Mouse (Mus musculus) Muller cell, postnatal 12 days (primary cell): ENCODE measurements around the gene Cpne8.
A peak's percentile ranks its signal among the peaks of the same experiment; 100 is the strongest.

Experiments used
- DNase-seq: peaks from one replicate; pipeline ENCODE4 v3.0.0-alpha.2; 2015; ENCODE audit errors: inconsistent ontology term

Gene Cpne8

DNA sequence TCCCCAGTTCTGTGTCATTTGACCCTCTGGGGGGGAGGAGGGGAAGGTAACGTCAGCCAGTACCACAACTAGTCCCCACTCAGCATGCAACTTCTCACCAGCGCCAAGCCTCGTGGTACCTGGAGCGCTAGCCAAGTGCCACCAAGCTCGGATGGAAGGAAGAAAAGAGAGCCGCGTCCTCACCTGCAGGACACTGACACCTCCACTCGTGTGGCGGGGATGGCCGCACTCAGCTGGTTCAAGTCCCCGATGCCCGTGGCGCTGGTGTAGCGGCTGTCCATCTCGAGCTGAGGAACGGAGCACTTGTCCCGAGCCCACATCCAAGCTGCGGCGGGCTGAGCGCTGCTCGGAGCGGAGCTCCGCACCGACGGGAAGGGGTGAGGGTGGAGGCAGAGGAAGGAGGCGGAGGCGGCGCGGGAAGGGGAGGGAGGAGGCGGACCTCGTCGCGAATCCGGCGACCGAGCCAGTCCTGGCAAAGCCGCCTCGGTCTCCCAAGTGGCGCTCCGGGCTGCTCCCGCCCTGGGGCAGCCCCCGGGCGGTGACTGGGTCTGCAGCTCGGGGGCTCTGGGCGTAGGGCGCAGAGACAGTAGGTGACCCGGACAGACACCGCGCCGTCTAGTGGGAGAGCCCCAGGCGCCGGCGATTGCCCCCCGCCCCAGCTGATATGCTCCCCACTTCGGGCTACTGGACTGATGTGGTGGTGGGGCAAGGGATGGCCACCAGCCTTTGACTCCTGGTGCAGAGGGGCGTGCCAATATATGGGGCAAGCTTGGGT is at the start of gene Cpne8:
Gene Cpne8, minus strand, starts transcription at position 448 of the 775 bp plus-strand sequence.
- DNase-seq = peak; percentile 90

DNA sequence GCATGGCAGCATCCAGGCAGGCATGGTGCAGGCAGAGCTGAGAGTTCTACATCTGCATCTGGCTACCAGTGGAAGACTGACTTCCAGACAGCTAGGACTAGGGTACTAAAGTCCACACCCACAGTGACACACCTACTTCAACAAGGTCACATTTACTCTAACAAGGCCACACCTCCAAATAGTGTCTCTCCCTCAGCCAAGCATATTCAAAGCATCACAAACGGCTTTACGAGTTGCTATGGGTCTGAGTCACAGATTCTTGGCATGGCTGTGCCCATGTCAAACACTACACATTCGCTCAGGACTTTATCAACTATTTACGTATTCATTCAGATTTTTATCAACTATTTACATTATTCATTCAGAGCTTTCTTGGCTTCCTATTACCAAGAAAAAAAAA is 38.5 kb upstream of the Cpne8 start:
- no peak for DNase-seq

DNA sequence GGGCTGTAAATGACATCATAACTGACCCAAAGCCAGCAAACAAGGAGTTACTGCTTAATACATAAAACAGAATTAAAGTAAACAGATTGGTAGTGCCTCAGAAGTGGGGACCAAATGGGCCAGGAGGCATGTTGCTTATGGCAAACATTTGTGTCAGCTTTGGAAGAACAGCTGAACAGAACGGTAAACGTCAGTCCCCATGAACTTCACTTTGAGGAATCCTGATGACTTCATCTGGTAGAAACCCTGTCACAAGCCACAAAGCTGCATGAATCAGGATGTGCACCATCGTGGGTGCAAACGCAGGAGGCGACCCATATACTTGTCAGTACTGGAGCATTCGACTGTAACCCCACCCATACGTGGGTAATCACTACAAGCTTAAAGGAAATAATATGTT is 30.1 kb upstream of the Cpne8 start:
- DNase-seq = no peak

DNA sequence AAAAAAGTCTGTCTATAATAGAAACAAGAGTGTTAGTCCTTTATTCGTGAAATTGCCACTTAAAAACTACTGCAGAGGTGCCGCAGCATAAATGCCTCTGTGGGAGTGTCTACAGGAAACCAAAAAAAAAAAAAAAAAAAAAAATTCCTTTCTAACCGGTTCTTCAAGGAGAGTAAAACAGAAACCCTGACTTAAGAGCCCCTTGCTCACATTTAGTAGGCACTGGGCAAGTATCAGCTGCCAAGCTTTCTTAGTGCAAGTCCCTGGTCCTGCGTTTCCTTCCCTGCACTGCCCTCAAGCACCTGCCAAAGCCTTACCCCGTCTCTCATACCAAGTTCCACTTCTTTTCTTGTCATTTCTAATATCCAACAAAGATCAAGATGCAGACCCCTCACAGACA is 25.1 kb upstream of the Cpne8 start:
- DNase-seq = no peak

DNA sequence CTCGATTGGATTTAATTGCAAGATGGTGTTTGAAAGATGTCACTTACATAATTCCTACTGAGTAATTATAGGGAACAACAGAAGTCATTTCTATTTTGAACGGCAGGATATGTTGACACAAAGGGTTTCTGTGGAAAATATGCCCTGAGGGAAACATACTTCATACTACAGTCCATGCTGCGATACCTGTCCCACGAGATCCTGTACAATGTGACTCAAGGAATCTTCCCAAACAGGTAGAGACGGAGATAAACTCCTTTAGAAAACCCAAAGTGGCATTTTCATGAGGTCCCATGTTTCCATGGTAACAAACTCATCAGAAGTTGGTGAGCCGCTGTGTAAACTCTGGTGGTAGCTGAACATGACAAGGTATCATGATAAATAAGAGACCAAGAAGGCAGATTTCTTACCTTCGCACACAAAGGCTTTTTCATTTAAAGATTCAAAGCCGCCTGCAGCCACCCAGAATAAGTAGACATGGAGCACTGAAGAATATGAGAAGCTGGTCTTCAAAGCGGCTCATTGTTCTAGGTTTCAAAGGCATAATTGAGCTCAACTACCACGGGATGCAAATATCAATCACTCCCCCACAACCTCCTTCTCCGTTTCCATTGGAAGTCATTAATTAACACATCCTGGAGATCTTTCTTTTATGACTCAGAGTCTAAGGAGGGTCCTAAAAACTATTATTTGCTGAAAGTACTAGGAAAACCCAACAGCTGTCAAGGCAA is 24.4 kb upstream of the Cpne8 start:
- DNase-seq = no peak

DNA sequence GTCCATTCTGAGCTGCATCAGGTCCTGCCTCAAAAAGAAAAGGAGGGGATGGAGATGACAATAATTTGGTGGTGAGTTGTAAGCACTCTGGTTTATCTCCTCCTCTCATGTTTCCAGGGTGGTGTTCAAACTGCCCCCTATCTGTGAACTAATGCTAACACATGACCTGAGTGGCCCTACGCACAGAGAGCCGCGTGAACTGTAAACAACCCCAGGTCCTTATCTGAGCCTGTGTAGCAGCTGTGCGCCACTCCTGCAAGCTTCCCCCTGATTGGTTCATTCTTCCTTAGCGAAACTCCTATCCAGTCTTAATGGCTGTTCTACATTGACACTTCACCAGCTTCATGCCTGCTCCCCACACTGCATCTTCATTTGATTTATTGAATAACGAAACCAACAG is 7.5 kb upstream of the Cpne8 start:
- DNase-seq = no peak

DNA sequence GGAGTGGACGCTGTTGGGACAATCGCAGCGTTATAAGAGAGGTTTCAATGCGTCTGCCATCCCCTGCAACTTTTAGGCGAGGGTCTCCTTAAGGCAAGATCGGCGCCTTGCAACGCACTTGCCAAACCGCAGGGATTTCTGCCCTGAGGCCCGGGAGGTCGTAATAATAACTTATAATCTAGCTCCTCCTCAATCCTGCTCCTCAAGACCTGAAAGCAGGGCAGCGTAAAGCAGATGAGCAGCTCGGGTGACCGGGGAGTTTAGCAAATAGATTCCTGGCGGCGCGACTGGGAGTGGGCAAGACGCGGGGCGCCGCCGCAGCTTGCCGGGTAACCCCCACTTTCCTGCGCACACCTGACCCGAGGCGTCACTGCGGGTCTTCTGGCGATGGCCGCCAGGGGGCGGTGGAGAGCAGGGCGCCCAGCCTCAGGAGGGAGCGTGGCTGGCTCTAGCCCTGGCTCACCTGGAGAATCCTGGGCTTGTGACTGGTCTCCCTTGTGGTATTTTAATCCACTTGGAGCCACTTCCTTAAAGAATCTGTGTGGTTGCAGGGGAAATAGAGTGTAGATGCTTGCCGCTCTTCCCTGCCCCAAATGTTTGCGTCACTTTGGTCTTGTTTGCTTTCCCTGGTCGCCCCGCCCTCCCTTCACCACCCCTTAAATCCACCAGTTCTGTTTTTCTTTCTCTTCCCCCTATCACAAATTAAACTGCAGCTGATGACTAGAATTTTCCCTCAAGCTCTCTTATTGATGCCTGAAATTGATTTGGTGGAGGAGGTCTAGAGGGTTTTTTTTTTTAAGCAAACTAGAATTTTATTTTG is 738 bp upstream of the Cpne8 start:
- peak; percentile 76 for DNase-seq

DNA sequence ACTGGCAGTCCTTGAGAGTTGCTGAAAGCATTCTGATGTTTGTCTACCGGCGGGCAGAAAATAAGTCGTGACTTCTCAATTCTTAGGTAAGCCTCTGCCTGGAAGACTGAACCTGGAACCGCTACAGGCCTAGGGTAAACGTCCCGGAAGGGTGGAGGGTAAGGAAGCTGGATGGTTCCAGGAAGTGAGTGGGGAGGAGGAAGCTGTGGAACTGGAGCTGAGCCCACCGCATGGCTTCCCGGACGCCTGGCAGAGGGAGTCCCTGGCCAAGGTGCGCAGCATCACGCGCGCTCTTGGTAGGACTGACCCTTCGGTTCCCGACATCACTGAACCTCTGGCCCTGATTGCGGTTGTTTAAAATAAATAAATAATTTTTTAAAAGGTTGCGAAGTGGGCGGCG is 744 bp downstream of the Cpne8 start:
- DNase-seq = peak; percentile 58

DNA sequence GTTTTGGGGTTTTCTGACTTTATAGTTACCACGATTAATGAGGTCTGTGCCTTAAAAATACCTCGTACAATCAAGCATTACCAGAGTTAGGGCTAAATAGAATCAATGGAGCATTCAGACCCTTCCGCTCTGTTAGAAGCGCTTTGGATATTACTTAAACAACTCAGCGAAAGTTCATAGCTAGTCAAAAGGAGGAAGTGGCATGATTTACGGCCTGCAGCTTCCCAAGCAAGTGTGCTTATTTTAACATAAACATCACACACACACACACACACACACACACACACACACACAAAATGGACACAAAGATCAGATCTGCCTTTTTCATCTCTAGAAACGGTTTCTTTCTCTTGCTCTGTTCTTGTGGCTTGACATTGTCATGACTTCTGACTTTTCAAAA is 9.7 kb downstream of the Cpne8 start:
- DNase-seq = no peak

DNA sequence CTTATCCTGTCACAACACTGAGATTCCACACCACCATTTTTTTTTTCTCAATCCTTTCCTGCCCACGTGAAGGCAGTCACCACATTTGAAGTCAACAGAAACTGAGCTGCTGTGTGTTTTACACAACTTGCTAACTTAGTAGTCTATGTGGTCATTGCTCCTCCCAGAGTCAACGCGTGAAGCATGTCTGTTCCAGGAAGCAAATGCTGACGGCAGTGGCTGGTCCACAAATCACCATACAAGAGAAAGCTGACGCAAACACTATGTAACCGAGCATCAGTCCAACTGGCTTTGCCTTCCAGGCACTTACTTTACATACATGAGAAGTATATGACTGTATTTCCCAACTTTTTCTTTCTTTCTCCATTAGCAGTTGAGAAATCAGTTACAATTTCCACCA is 12.3 kb downstream of the Cpne8 start:
- no peak for DNase-seq

DNA sequence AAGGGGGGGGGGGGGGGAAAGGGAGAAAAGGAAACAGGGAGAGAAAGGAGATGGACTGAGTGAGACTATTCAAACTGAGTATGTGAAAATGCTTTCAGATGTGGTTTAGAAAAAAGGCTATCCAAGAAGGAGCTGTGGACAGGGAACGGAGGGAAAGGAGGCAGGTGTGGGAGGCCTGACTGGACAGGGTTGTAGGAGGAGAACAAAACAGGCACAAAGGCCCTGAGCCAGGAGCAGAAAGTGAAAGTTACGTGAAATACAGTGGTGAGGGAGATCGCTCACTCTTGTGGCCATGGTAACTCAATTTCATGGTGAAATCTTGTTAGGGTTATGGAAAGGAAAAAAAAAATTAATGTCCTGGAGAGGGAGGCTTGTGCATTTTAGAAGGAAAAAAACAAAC is 14.6 kb downstream of the Cpne8 start:
- DNase-seq = no peak

DNA sequence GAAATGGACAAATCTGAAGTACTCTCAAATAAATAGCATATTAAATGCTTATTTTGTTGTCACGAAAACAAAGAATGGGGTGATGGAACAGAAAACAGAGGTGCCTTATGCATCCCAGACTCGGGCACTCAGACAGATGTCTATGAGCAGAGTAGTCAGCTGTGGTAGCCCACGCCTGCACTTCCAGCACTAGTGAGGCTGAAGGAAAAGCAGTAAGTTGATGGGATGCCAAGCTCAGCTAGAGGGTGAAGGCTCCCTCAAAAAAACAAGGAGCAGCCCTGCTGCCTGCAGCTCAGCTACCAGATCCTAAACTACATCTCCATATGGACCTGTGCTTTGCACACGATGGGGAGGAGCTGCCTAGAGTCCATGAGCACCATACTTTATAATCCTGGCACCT is 15.6 kb downstream of the Cpne8 start:
- no peak for DNase-seq

DNA sequence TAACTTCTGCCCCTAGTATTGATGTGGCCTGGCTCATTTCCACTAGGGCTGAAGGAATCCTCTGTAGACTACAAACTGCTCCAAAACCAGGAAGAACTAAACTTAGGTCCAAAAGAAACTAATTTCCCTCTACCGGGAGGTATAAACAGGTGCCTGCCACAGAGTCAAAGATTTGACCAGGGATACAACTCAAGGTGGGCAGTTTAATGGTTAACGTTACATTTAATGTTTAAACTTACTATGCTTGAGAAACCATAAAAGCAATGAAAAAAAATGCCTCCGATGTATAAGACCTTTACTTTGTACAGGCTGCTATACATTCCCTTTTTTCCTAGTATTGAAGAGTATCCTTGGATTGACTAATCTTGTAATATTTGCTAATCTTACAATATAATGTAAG is 18.5 kb downstream of the Cpne8 start:
- no peak for DNase-seq

DNA sequence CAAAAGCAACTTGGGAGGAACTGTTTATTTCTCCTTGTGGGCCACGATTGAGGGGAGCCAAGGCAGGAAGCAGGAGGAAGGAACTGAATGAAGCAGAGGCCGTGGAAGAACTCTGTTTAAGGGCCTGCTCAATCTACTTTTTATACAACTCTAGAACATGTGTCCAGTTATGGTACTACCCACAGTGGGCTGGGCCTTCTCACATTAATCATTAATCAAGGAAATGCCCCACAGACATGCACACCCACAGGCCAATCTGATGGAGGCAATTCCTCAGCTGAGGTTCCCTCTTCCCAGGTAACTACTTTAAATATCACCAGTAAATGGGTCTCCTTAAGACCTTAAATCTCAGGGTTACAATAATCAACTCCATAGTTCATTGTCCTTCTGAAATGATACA is 21.2 kb downstream of the Cpne8 start:
- DNase-seq = no peak

DNA sequence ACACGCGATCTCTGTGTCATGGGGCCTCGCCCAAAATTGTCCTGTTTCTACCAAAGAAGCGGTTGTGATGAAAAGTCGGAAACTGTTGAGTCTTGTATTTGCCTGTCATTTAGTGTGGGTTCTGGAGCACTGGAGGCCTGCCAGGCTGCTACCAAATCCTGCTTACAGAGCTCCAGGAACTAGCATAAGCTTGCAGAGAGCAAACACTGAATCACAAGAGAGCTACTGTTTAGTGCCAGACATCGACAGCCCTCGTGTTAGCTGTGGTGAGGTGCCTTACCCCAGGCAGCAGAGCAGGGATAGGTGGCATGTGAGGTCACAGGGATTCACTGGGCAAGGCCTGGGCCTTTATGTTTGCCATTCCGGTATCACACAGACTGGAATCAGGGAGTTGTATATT is 22.7 kb downstream of the Cpne8 start:
- peak; percentile 37 for DNase-seq

DNA sequence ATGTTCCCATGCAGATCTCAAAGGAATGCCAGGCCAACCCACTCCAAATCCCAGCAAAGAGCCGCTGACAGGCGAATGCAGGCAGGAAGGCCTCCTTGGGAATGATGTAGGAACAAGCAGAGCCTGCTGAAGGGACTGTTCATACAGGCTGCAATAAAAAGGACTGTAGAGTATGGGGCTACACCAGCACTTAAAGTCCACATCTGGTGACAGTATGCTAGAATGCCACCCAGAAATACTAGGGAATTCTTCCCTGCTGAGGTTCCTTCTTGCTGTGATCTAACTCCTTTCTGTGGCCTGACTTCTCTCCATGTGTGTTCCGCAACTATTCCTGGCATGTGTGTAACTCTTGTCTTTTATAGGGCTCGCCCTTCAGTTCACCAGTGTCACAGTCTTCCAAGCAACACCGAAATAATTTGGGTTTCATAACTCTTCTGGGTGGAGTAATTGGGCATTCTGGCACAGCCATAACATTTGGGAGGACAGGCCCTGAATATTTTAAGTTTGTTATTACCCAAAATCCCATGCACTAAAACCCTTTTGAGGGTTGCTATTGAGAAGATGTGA is 32.1 kb downstream of the Cpne8 start:
- no peak for DNase-seq

DNA sequence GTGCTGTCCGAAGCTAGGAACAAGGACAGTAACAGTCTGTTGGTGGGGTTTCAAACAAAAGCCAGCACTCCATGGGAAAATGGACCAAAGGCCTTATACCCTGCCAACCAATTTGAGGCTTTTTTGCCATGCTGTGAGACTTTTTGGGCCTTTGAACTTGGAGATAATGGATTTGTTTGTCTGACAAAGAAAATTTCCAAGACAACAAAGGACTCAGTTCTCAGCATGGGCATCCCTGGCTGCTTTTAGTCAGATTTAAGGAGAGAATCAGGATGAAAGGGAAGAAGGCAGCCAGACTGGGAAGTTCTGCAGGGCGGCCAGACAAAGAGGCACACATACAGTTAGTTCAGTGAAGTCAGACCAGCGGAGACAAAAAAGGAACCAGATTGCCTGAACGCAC is 32.9 kb downstream of the Cpne8 start:
- DNase-seq = peak; percentile 71

DNA sequence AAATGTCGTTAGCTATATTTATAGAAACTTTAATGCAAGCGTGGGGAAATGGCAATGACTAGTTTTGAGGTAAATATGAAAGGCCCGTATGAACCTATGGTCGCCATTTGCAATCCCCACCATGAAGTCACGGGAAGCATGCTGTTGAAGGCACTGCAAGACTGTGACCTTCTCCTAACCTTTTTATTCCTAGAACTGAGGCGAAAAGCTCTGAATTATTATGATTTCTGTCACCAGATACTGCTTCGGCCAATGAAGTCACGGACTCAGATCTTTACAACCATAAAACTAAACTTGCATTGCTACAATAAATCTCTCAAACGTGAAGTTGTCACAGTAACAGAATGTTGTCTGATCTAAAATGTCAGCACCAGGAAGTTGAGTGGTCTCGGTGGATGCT is 33.4 kb downstream of the Cpne8 start:
- no peak for DNase-seq

DNA sequence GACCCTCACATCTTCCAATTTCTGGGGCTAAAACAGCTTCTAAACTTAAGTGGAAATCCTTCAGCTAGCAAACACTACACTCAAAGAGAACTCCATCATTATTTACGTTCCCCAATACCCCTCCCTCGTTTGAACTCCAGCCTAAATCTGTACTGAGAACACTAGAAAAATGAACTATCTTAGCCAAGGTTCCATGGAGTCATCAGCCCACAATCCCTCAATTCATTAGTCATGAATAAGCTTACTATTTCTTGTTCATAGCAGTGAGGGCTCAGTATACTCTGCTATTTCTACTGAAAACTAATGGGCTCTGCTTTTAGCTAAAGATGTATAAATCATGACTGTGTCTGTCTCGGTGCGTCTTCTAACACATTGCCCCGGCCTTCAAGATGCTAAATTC is 55.0 kb downstream of the Cpne8 start:
- DNase-seq = peak; percentile 81

DNA sequence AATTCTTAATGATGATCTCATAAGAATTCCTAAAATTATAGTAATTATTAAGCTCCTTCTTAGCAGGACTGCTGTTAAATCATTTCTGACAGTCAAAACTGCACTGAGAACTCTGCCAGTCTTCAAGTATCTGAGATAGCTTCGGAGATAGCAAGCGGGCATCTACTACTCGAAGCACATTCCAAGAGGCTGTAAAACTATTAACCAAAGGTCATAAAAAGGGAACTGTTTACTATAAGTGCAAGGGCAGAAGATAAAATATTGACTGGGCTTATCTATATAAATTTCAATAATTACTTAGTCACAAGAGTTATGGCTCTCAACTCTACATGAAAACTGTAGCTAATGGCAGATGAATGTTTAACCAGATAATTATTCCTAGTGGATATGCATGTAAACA is 57.2 kb downstream of the Cpne8 start:
- DNase-seq = no peak

DNA sequence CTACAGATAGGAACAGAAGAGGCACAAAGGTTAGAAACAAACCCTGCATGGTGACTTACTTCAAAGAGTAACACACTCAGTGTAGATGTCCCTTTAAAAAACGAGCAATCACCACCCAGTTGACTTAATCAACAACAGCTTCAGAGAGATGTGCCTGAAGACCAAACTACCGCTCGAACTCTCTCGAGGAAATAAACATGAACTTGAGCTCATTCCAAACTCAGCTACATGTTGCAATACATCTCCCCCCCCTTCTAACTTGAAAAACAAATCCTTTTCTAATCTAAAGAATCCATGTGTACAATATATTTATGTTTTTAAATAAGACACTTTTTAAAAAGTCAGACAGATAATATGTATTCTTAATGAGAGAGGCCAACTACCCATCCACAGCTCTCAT is 59.5 kb downstream of the Cpne8 start:
- no peak for DNase-seq

DNA sequence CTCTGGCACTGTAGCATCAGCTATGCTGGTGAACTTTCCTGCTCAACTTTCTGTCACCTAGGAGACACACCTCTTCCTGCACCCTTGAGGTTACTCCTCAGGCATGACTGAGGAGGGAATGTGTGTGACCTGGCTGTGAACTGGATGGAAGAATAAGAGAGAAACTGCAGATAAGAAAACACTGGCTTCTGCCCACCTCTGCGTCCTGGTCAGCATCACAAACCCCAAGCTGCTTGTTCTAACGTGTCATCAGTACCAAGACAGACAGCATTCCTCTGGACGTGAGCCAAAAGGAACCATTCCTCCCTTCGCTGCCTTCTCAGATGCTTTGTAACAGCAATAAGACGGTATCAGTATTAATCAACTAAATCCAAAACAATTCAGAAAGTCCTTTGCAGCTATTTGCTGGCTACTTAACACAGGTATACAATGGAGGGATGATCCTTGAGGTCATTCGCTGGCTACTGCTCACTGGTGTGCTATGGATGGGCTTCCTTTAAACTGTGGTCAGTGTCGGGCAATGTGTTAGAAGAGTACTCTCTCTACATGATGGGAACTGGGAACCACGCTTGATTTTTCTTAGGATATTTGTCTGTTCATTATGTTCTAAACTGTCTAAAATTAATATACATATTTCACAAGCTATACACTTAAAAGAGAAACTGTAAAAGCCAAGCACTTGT is 63.0 kb downstream of the Cpne8 start:
- peak; percentile 35 for DNase-seq
